Mouse (Mus musculus): Measurements from ENCODE around the gene Podxl2. TPM values are rescaled to one million over a fixed set of nuclear protein-coding genes. Genes with fewer than 3 reads are reported as not detected.

The Podxl2 gene
- total RNA-seq, 2 experiments from 2014 or later = 6.6 TPM; not detected in 1

DNA sequence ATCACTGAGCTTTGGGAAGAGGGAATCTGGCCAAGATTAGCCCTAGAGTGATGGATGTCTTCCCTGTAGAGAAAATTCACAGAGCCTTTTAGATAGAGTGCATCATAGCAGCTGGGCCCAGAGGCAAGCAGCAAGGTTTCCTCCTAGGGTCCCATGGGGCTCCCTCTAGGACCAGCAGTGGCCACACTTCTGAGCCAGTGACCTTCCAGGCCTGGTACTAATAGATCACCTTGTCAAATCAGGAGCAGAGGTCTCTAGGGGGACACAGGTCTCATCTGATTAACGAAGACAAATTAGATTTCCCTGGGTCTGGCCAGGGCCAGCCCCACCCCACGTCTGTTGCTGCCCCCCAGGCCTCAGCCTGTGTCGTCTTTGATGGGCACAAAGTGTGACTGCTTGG lies 64.6 kb downstream of the Podxl2 start:
- no peak for ATAC-seq (replicated peaks; ENCODE audit: low FRiP score, low TSS enrichment, poor library complexity, severe bottlenecking)

DNA sequence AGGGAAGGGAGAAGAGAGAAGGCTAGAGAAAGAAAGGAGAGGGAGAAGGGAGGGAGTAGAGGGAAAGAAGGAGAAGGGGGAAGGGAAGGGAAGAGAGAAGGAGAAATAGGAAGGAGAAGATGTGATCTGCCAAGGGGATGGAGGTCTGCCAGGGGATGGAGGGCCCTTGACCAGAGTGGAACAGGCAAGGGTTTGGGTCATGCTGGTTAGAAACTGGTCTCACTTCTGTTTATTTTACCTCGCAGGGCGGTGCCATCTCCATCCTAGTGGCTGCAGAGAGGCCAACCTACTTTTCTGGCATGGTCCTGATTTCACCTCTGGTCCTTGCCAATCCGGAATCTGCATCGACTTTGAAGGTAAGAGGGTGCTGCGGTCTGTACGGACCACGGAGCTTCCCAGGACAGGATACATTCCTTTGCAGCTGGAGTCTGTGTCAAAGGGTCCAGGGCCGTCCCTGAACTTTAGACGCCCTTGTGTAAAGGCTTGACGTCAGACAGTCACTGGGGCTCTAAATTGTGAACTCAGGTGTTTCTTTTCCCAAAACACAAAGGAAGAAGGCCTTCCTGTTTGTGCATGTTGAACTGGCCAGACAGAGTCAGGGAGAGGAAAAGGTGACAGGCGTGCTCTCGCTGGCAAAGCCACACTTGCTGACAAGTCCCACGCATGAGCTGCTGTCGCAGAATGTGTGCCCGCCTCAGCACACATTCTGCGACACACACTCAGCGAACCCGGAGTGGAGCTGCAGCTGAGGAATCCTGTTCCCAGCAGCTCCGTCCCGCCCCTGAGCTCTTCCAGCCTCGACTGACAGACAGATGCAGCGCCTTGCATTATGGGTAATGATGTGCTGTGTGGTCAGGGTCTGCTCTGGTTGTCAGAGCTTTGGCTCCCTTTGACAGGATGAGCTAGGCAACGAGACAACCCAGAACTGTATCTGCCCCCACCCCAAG lies 65.5 kb downstream of the Podxl2 start:
- ATAC-seq (replicated peaks; ENCODE audit: low FRiP score, low TSS enrichment, poor library complexity, severe bottlenecking) = no peak

DNA sequence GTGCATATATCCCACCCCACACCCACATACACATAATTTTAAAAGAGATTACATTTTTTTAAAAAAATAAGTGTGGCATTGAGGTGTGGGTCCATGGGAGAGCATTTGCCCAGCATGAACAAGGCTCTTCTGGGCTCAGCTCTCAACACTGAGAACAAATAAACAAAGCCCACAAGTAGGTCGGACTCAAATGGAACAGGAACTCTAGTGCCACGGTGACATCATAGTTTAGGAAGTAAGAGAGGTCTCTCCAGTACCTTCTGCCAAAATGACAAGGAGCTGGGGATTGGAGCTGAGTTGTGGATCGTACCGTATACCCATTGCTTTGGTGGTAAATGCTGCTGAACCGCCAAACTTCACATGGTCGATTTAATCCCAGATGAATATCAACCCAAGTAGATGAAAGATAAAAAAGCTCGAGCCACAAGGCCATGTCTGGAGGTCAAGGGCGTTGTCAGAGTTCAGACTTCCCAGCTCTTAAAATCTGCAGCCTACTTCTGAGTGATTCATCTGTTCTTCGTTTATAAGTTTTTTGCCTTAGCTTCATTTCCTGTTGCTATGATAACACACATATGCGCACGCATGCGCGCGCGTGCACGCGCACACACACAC lies 69.8 kb downstream of the Podxl2 start:
- no peak for ATAC-seq (replicated peaks; ENCODE audit: low FRiP score, low TSS enrichment, poor library complexity, severe bottlenecking)

DNA sequence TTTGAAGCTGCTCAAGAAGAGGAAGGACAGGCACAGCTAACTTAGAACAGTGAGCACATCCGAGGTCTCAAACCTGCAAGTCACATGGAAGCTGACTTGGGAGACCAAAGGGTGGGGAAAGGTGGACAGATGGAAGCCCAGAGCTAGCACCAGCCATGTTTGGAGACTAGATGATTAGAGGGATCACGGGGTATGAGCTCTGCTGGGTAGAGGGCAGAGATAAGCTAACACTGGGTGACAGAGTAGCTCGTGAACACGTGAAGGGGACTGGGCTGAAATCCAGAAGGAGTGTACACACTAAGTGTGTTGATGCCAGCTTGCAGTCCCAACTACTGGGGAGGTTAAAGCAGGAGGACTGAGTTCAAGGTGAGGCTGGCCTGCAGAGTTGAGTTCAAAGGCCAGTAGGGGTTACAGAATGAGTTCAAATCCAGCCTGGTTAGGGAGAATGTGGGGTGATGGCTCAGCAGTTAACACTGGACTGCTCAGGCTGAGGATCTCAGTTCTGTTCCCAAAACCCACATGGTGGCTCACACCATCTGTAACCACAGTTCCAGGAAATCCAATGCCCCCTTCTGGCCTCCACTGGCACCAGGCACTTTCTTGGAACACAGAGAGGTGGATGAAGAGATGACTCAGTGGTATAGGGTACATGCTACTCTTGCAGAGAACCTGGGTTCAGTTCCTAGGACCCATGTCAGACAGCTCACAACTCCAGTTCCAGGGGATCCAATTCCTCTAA lies 70.7 kb downstream of the Podxl2 start:
- ATAC-seq (replicated peaks; ENCODE audit: low FRiP score, low TSS enrichment, poor library complexity, severe bottlenecking) = peak; percentile 88

DNA sequence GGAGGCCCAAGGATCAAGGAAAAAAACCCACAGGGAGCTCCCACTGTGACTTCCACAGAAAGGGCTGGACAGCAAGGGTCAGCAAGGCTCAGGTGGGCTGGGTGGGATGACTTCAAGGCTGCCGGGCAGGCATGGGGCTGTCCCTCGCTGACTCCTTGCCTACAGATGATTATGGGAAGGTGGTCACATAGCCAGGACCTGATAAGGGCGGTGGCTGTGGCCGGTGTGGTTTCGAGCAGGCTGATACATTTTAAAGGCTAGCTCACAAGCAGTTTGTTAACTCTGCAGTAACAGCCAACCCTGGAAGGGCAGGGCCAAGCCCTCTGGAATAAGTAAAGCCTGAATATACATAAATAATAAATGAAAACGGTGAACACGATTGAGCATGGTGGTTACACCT lies 71.8 kb downstream of the Podxl2 start:
- peak; percentile 77 for ATAC-seq (replicated peaks; ENCODE audit: low FRiP score, low TSS enrichment, poor library complexity, severe bottlenecking)

DNA sequence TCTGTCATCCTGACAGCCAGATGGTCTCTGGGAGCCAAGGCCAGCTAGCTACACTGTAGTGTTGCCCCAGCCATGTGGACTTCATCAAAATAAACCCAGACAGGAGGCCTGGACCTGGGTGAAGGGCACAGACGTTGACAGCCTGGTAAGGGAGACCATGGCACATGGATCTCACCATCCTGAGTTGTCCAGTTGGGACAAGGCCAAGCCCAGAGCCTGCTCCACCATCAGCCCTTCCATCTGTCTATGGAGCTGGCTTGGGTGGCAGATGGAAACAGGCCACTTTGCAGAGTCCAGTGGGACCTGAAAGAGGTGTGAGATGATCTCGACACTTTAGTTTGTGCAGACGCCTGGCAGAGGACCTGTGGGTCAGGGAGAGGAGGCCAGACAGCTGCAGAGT lies 74.1 kb downstream of the Podxl2 start:
- ATAC-seq (replicated peaks; ENCODE audit: low FRiP score, low TSS enrichment, poor library complexity, severe bottlenecking) = no peak

DNA sequence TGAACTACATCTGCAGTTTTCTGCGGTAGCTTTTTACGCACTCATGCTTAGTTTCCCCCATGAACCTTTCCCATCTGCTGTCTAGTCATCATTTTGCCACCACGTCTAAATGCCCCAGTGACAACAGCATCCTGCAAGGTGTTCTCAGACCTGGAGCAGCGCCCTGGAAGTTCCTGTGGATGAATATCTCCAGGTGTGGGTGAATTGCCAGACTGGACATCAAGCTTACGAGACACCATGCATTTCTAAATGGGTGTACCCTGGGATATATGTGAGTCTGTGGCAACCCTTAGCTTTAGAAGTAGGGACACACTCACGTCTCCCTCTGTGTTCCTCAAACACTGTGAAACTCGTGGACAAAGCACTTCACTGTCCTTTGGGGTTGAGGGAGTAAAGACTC lies 74.7 kb downstream of the Podxl2 start:
- no peak for ATAC-seq (replicated peaks; ENCODE audit: low FRiP score, low TSS enrichment, poor library complexity, severe bottlenecking)

DNA sequence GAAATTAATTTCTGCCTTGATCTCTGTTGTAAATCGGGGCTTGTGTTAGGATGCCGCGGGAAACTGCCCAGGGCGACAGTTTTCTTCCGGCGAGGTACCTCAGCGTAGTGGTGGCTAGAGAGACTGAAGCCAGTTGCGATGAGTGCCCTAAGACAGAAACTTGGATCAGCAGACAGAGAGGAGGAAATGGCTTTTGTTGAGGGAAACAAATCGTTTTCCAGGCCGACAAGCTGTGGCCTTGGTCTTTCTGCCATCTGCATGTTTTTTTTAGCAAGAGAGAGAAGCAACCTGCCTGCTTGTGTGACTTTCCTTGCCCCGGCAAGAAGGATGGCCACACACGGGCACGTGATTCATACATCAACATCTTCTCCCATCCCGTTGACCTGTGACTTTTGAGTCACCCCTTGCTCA lies 80.3 kb downstream of the Podxl2 start:
- no peak for ATAC-seq (replicated peaks; ENCODE audit: low FRiP score, low TSS enrichment, poor library complexity, severe bottlenecking)

DNA sequence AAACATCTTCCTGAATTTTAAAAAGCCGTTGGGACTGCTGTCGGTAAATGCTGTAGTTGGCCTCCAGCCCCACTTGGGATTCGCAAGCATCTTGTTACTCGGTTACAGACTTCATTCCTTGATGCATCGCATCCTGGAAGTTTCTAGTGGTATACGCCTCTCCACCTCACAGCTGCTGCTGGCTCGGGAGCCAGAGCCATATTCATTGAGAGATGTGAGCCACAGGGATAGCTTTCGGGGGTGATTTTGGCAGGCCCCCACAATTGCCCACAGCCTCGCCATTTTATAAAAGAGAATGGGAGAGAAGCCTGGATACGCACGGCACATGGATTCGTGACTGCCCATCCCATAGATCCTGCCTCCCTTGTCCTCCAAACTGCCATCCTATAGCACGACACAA lies 81.0 kb downstream of the Podxl2 start:
- ATAC-seq (replicated peaks; ENCODE audit: low FRiP score, low TSS enrichment, poor library complexity, severe bottlenecking) = no peak

DNA sequence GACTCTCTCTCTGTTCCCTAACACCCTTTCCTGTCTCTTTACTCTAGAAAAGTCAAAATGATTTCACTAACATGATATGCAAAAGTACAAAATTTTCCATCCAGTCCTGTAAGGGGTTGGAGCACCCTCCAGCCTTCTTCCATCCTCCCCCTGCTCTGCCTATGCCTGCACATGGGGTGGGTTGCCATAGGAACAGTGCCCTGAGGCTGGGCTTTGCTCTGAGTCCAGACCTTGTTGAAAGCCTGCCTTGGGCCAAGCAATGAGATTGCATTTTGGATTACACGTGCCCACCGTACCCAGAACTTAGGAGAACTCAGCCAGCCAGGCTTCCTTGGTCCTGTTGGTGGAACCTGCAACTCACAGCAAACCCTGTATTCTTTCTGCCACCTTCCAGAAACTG lies 81.6 kb downstream of the Podxl2 start:
- ATAC-seq (replicated peaks; ENCODE audit: low FRiP score, low TSS enrichment, poor library complexity, severe bottlenecking) = no peak

Other genes with a start within 250 kb of the Podxl2 start
- 0.37 and 0.98 TPM in 2 replicates for gene Kbtbd12, start 237.1 kb downstream of the Podxl2 start, total RNA-seq (2014; fragmentation: Nextera tagmentation)
- gene Kbtbd12, start 237.1 kb downstream of the Podxl2 start, total RNA-seq (2017) = 0.47 and 0.57 TPM in 2 replicates
- 17.9 and 19.1 TPM in 2 replicates for gene Mgll, start 150.6 kb downstream of the Podxl2 start, total RNA-seq (2014; fragmentation: Nextera tagmentation)
- gene Mgll, start 150.6 kb downstream of the Podxl2 start, total RNA-seq (2017) = 8.9 and 9.3 TPM in 2 replicates
- 16.9 and 47.2 TPM in 2 replicates for gene Abtb1, start 33.1 kb downstream of the Podxl2 start, total RNA-seq (2014; fragmentation: Nextera tagmentation)
- 30.6 and 44.0 TPM in 2 replicates for gene Abtb1, start 33.1 kb downstream of the Podxl2 start, total RNA-seq (2017)
- 175 and 213 TPM in 2 replicates for gene Mcm2, start 23.7 kb upstream of the Podxl2 start, total RNA-seq (2014; fragmentation: Nextera tagmentation)
- 181 and 236 TPM in 2 replicates for gene Mcm2, start 23.7 kb upstream of the Podxl2 start, total RNA-seq (2017)
- 31.4 and 39.7 TPM in 2 replicates for gene Tpra1, start 27.2 kb upstream of the Podxl2 start, total RNA-seq (2014; fragmentation: Nextera tagmentation)
- 25.6 and 27.6 TPM in 2 replicates for gene Tpra1, start 27.2 kb upstream of the Podxl2 start, total RNA-seq (2017)